Mouse (Mus musculus) CH12F3 (cell line): ENCODE data around the gene Gaa.

Experiments
- in situ Hi-C: fragments of 300-500 bp; cut with MboI; formaldehyde crosslinking; loops from 2 replicates; pipeline ENCODE4 v1.14.3; 2020; ENCODE audit warnings: low sequenced_read_pairs

Gaa gene

GRCm38 (mm10) chr11:119300246-119300935 lies 32.7 kb downstream of the Gaa start:
- in situ Hi-C loops, result no loop called here

- in situ Hi-C loops, result no loop called here
Observed at GRCm38 (mm10) chr11:119300986-119301385, 33.3 kb downstream of the Gaa start.

- in situ Hi-C loops, result no loop called here
Observed at GRCm38 (mm10) chr11:119304904-119305712, 37.4 kb downstream of the Gaa start.

- in situ Hi-C loops, result no loop called here
Observed at GRCm38 (mm10) chr11:119306762-119307657, 39.3 kb downstream of the Gaa start.

- in situ Hi-C loops, result no loop called here
Observed at GRCm38 (mm10) chr11:119307658-119307867, 39.9 kb downstream of the Gaa start, which contains the start of gene Card14. TSS of gene Card14 (plus strand) at chr11:119307768.

GRCm38 (mm10) chr11:119307916-119308315 lies 40.2 kb downstream of the Gaa start:
- in situ Hi-C loops, result no loop called here

- in situ Hi-C loops, result no loop called here
Observed at GRCm38 (mm10) chr11:119310621-119311020, 42.9 kb downstream of the Gaa start.

- in situ Hi-C loops, result no loop called here
Observed at GRCm38 (mm10) chr11:119314252-119314936, 46.7 kb downstream of the Gaa start.

GRCm38 (mm10) chr11:119316720-119317119 lies 49.0 kb downstream of the Gaa start:
- in situ Hi-C loops, result no loop called here

- in situ Hi-C loops, result no loop called here
Observed at GRCm38 (mm10) chr11:119322521-119322920, 54.8 kb downstream of the Gaa start.

GRCm38 (mm10) chr11:119325068-119325467 lies 57.4 kb downstream of the Gaa start:
- in situ Hi-C loops, result no loop called here

- in situ Hi-C loops, result no loop called here
Observed at GRCm38 (mm10) chr11:119330592-119330991, 62.9 kb downstream of the Gaa start.

GRCm38 (mm10) chr11:119331970-119332369 lies 64.3 kb downstream of the Gaa start:
- in situ Hi-C loops, result no loop called here
